Mouse (Mus musculus) liver, embryonic 13.5 days (tissue): ENCODE data around the gene Dlg3. TPM values are rescaled to one million over a fixed set of nuclear protein-coding genes. Genes with fewer than 3 reads are reported as not detected.

Experiments used
- ATAC-seq: fragments of 200-750 bp; cut with Nextera tagmentation; 2 replicates; pipeline ENCODE4 v1.8.0; 2017; ENCODE audit warnings: low read depth, mild to moderate bottlenecking, moderate number of reproducible peaks, moderate library complexity
- DNase-seq: peaks from one replicate; pipeline ENCODE4 v3.0.0; 2022
- H3K27ac ChIP-seq: fragments of 300-500 bp; sonication (generic); 2 replicates; pipeline ENCODE4 v1.5.1; 2015; ENCODE audit warnings: moderate library complexity, mild to moderate bottlenecking, inconsistent platforms
- H3K27me3 ChIP-seq: fragments of 300-500 bp; sonication (generic); 2 replicates; pipeline ENCODE4 v1.6.1; 2015; ENCODE audit warnings: mild to moderate bottlenecking, inconsistent platforms
- H3K36me3 ChIP-seq: fragments of 300-500 bp; sonication (generic); 2 replicates; pipeline ENCODE4 v1.6.1; 2015; ENCODE audit warnings: mild to moderate bottlenecking, inconsistent platforms
- H3K4me1 ChIP-seq: fragments of 300-500 bp; sonication (generic); replicated peaks from 2 replicates; pipeline ENCODE4 v1.6.1; 2015; ENCODE audit warnings: inconsistent platforms
- H3K4me2 ChIP-seq: fragments of 300-500 bp; sonication (generic); 2 replicates; pipeline ENCODE4 v1.6.1; 2015; ENCODE audit warnings: inconsistent platforms, mild to moderate bottlenecking, moderate library complexity
- H3K4me3 ChIP-seq: fragments of 300-500 bp; sonication (generic); replicated peaks from 2 replicates; pipeline ENCODE4 v1.5.1; 2015; ENCODE audit warnings: mild to moderate bottlenecking, inconsistent platforms
- H3K9ac ChIP-seq: fragments of 300-500 bp; sonication (generic); 2 replicates; pipeline ENCODE4 v1.6.1; 2015; ENCODE audit warnings: mild to moderate bottlenecking, inconsistent platforms
- H3K9me3 ChIP-seq: fragments of 300-500 bp; sonication (generic); replicated peaks from 2 replicates; pipeline ENCODE4 v1.6.1; 2016; ENCODE audit warnings: inconsistent platforms
- WGBS: fragments of 180-500 bp; shearing (Covaris S2); methylation state at CpG from one replicate; pipeline ENCODE4 v1.1.7; 2015; ENCODE audit not compliant: insufficient replicate concordance; 5-methylcytosine and 5-hydroxymethylcytosine counted together
- polyA plus RNA-seq: library from polyadenylated mRNA; unstranded; fragments of >200 nt; fragmentation: Nextera tagmentation; extraction: Ambion mirVana; gene quantifications from 2 replicates; pipeline ENCODE4 v1.2.1, GENCODE M21; 2015

The Dlg3 gene
- polyA plus RNA-seq, 1 experiment from 2014 or later, result 0.28 TPM

DNA sequence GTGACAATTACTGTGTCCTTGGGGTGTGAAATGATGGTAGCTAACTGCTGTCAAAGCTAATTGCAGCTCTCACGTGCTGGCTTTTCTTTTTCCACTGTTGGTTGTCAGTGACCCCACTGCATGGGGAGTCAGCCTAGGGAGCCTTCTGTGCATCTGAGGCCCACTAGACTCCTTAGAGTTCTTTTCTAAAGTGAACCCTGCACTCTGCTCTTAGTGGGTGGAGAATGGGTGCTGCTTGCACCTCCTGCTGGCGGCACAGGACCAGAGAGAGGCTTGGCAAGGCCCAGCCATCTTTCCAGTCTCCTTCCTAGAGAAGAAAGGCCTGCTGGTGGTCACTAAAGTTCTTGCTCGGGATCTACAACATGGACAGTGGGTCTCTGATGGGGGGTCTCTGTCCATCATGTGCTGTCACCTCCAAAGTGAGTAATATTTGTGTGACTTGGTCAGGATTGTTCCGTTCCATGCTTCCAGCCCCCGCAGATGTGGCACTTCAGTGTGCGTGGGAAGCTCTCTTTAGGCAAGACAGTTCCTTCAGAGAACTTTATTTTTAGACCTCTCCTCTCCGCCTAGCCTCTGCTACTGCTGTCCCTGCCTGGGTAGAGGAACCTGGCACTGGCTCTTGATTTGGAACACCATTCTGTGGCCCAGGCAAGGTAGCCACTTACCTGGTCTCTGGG lies 30.5 kb downstream of the Dlg3 start:
- ATAC-seq, result no peak
- no peak overlapping the region for H3K27ac ChIP-seq

DNA sequence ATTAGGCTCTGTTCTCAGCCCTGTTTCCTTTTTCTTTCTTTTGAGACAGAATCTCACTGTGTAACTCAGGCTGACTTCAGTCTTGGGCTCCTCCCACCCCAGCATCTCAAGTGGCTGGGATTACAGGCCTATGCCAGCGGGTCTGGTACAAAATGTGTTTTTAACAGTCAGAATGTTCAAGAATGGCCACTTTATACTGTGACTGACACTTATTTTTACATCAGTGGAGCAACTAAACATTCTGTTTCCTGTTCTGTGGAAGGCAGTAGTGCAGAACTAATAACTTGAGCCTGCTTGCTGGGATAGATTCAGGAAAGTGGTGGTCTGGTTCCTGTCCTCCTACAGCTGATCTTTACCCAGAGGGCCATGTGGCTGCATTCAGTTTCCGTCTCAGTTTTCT lies 33.1 kb downstream of the Dlg3 start:
- no peak overlapping the region for H3K27ac ChIP-seq

More for the DNA sequence above, 30.5 kb downstream of the Dlg3 start:
- Histone ChIP-seq H3K36me3 (no peaks in the 10 kb centered on the region), H3K27me3 (no peaks in the 10 kb centered on the region), H3K4me1 (no peaks in the 10 kb centered on the region), H3K4me3 (no peak overlapping the region), H3K4me2 (no peak overlapping the region), H3K9ac (no peak overlapping the region), H3K9me3 (no peaks in the 10 kb centered on the region)
- DNase-seq, result no peak
- 60% methylated on average over 7 of the region's 7 CpGs for WGBS

DNA sequence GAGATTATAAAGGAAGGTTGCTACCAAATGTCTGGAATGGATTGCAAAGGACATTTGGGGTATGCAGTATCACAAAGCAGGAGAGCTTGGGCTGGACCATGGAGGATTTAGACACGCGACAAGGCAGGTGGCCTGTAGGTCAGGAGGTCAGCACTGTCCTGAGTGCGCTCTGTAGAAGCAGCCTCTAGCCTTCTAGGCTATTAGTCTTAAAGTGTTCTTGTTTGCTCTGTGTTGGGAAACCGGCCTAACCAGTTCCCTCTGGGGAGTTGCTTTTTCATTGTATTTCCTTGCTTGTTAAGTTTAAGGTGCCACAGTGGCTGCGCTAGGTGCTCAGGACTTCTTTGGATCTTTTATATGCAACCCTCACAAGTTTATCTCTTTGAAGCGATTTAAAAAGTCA lies 34.5 kb downstream of the Dlg3 start:
- ATAC-seq (no peak), DNase-seq (no peak)
- no peak overlapping the region for H3K27ac ChIP-seq
- no peak overlapping the region for H3K9ac ChIP-seq
- H3K9me3 ChIP-seq, result no peaks in the 10 kb centered on the region
- no peak overlapping the region for H3K4me3 ChIP-seq
- no peaks in the 10 kb centered on the region for H3K36me3 ChIP-seq
- no peaks in the 10 kb centered on the region for H3K27me3 ChIP-seq
- no peaks in the 10 kb centered on the region for H3K4me1 ChIP-seq
- 62% methylated on average over 6 of the region's 6 CpGs for WGBS
- H3K4me2 ChIP-seq, result no peak overlapping the region

More for the DNA sequence above, 33.1 kb downstream of the Dlg3 start:
- ATAC-seq, result no peak
- WGBS, result 39% methylated on average over 2 of the region's 2 CpGs
- no peaks in the 10 kb centered on the region for H3K4me1 ChIP-seq
- no peak overlapping the region for H3K4me3 ChIP-seq
- no peaks in the 10 kb centered on the region for H3K9me3 ChIP-seq
- no peaks in the 10 kb centered on the region for H3K27me3 ChIP-seq
- no peaks in the 10 kb centered on the region for H3K36me3 ChIP-seq
- no peak for DNase-seq
- no peak overlapping the region for H3K9ac ChIP-seq
- no peak overlapping the region for H3K4me2 ChIP-seq

DNA sequence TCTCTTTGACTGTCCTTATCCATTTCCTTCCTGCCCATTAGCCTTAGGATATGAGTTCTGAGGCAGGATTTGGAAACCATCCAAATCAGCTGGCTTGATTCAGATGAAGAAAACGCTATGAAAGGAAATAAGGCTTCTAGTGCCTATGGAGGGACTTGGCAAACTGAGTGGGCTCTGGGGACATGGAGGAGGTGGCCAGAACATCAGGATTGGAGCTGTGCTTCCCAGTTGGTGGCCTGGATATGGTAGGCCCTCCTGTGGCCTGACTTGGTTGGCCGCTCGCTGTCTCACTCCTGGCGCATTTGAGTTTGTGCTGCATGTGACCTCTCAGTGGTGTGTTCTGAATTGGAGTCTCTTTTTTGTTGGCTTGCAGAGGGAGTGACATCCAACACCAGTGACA lies 43.6 kb downstream of the Dlg3 start:
- H3K36me3 ChIP-seq, result no peaks in the 10 kb centered on the region
- H3K9ac ChIP-seq, result no peak overlapping the region
- H3K27me3 ChIP-seq, result no peaks in the 10 kb centered on the region
- WGBS, result 65% methylated on average over 4 of the region's 4 CpGs
- no peaks in the 10 kb centered on the region for H3K9me3 ChIP-seq
- ATAC-seq, result no peak
- no peaks in the 10 kb centered on the region for H3K4me1 ChIP-seq
- H3K27ac ChIP-seq, result no peak overlapping the region
- no peak overlapping the region for H3K4me3 ChIP-seq
- no peak overlapping the region for H3K4me2 ChIP-seq
- DNase-seq, result no peak

DNA sequence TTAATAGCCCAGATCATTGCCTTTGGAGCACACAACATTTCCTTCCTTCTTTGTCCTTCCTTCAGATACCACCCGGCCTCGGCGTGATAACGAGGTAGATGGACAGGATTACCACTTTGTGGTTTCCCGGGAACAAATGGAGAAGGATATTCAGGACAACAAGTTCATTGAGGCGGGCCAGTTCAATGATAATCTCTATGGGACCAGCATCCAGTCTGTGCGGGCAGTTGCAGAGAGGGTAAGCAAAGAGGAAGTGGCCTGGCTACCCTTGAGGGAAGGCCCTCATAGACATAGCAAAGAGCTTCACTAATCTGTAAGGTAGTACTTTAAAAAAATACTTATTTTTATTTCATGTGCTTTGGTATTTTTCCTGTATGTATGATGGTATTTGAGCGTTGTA lies 46.6 kb downstream of the Dlg3 start:
- no peaks in the 10 kb centered on the region for H3K4me1 ChIP-seq
- no peak for DNase-seq
- H3K9ac ChIP-seq, result no peak overlapping the region
- H3K4me2 ChIP-seq, result no peak overlapping the region
- WGBS, result 59% methylated on average over 8 of the region's 8 CpGs
- H3K27me3 ChIP-seq, result no peaks in the 10 kb centered on the region
- H3K9me3 ChIP-seq, result no peaks in the 10 kb centered on the region
- H3K27ac ChIP-seq, result no peak overlapping the region
- ATAC-seq, result no peak
- no peaks in the 10 kb centered on the region for H3K36me3 ChIP-seq
- no peak overlapping the region for H3K4me3 ChIP-seq

DNA sequence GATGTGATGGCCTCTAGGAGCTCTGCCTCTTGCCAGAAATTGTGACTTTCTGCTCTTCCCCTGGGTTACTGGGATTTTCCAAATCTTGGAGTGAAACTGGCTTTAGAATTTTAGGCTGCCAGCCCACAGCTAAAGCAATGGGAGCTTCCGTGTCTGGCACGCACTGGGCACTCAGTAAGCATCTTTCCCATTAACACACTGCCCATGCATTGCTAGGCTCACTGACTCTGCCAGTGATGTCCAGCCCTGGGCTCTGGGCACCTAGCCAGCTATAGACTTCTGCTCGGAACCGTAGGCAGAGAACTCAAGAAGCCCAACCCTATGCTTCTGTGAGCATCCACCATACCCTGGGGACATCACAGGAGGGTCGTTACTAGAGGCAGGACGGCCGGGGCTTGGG lies 48.2 kb downstream of the Dlg3 start:
- H3K27ac ChIP-seq, result no peak overlapping the region
- no peaks in the 10 kb centered on the region for H3K27me3 ChIP-seq
- no peaks in the 10 kb centered on the region for H3K9me3 ChIP-seq
- no peak for ATAC-seq
- H3K4me3 ChIP-seq, result no peak overlapping the region
- 82% methylated on average over 7 of the region's 7 CpGs for WGBS
- no peak overlapping the region for H3K4me2 ChIP-seq
- no peak overlapping the region for H3K9ac ChIP-seq
- H3K4me1 ChIP-seq, result no peaks in the 10 kb centered on the region
- no peaks in the 10 kb centered on the region for H3K36me3 ChIP-seq
- DNase-seq, result no peak

DNA sequence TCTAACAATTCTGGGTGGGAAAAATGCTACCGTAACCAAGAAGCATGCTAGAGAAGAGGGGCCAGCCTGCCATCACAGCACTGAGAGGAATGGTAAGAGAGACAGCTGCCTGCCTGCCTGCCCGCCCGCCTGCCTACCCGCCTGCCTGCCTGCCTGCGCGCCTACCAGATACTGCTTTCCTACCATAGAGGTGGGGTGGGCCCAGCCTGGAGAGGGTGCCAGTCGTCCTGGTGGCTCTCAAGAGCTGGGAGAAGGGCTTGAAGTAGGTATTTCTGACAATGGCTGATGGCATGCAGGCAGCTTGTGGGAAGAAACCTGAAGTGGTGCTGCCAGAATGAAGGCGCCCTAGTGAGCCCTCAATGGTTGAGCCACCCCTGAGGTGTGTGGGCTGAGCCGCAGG lies 51.2 kb downstream of the Dlg3 start:
- Histone ChIP-seq H3K9ac (no peak overlapping the region), H3K27me3 (no peaks in the 10 kb centered on the region), H3K4me1 (no peaks in the 10 kb centered on the region), H3K36me3 (no peaks in the 10 kb centered on the region), H3K4me2 (no peak overlapping the region), H3K27ac (no peak overlapping the region), H3K4me3 (no peak overlapping the region), H3K9me3 (no peaks in the 10 kb centered on the region)
- DNase-seq (no peak), ATAC-seq (no peak)
- WGBS, result 69% methylated on average over 9 of the region's 9 CpGs

GRCm38 (mm10) chrX:100821149-100821548 lies 53.6 kb downstream of the Dlg3 start:
- Histone ChIP-seq H3K27me3 (no peaks in the 10 kb centered on the region), H3K36me3 (no peaks in the 10 kb centered on the region), H3K9ac (no peak overlapping the region), H3K4me1 (no peaks in the 10 kb centered on the region), H3K4me2 (no peak overlapping the region), H3K4me3 (no peak overlapping the region), H3K27ac (no peak overlapping the region), H3K9me3 (no peaks in the 10 kb centered on the region)
- DNase-seq (no peak), ATAC-seq (no peak)
- WGBS, result 78% methylated on average over 1 of the region's 1 CpGs

- H3K4me2 ChIP-seq, result no peak overlapping the region
- H3K36me3 ChIP-seq, result no peaks in the 10 kb centered on the region
- ATAC-seq, result no peak
- H3K9ac ChIP-seq, result no peak overlapping the region
- H3K9me3 ChIP-seq, result no peaks in the 10 kb centered on the region
- no peak overlapping the region for H3K4me3 ChIP-seq
- no peak overlapping the region for H3K27ac ChIP-seq
- no peaks in the 10 kb centered on the region for H3K4me1 ChIP-seq
- WGBS, result 30% methylated on average over 1 of the region's 1 CpGs
- no peaks in the 10 kb centered on the region for H3K27me3 ChIP-seq
- no peak for DNase-seq
These were observed 58.0 kb downstream of the Dlg3 start for GRCm38 (mm10) chrX:100825557-100825956.

DNA sequence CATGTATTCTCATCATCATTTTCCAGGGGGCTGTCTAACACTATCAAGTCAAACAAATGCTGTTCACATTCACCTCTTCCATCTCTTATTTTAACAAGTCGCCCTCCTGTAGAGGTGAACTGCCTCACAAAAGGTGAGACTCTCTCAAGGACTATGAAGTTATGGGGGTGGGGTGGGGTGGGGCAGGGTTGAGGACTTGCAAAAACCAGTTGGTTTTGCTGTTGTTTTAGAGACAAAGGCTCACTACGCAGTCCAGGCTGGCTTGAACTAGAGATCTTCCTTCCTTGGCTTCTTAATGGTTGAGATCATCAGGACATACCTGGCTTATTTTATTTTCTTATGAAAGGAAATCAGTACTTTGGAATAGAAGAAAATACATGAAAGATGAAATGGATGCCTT lies 65.3 kb downstream of the Dlg3 start:
- WGBS, result 71% methylated on average over 2 of the region's 2 CpGs
- ATAC-seq, result no peak

DNA sequence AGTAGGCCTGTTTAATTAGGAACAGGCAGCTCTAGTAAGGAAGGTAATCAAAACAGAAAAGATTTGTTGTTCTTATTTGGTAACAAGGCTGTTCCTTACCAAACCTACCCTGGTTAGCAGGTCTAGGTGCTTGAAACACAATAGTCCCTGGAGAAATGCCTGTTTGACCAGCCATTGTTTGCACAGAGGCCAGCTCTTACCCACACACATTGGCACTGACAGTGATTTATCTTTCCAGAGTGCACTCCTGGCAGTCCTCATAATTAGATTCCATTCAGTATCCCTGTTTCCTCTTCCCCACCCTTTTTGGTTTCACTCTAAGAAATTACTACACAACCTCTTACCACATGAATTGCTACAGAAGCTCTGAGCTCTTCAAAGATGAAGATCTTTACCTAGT lies 71.7 kb downstream of the Dlg3 start:
- no peaks in the 10 kb centered on the region for H3K36me3 ChIP-seq
- no peak overlapping the region for H3K4me3 ChIP-seq
- no peak overlapping the region for H3K9ac ChIP-seq
- no peaks in the 10 kb centered on the region for H3K9me3 ChIP-seq
- no peak for ATAC-seq
- no peak for DNase-seq
- H3K27me3 ChIP-seq, result 0 out of 2 replicates have a peak, but pooled peaks cover 4% of the 10 kb centered on the region
- no peak overlapping the region for H3K4me2 ChIP-seq
- H3K27ac ChIP-seq, result no peak overlapping the region
- no peaks in the 10 kb centered on the region for H3K4me1 ChIP-seq

More for the DNA sequence above, 65.3 kb downstream of the Dlg3 start:
- no peak for DNase-seq
- Histone ChIP-seq H3K36me3 (no peaks in the 10 kb centered on the region), H3K4me2 (no peak overlapping the region), H3K27me3 (0 out of 2 replicates have a peak, but pooled peaks cover 4% of the 10 kb centered on the region), H3K4me3 (no peak overlapping the region), H3K9ac (no peak overlapping the region), H3K4me1 (no peaks in the 10 kb centered on the region), H3K27ac (no peak overlapping the region), H3K9me3 (no peaks in the 10 kb centered on the region)
